In the genomic region with DNA sequence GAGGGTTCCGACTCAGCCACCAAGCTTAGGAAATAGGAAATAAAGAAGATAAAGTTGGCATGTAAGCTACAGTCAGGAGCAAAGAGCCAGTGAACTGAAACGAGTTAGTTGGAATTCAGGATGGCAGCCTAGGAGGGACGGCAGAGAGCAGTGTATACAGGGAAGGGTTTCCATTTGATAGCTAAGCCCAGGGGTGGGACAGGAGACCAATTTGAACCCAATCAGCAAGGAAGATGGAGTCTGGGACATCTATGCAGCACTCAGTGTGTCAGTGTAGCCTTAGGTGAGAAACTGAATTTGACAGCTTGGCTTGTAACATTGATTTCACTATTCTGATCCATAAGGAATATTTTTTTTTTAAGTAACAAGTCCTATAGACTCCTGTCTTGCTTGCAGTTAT, we compare ENCODE assay signal across 15 mouse cellular contexts. TPM values are rescaled to one million over a fixed set of nuclear protein-coding genes. Genes with fewer than 3 reads are reported as not detected.
"Had no signal": no experiment of that assay in that cellular context is flagged by ENCODE, and none has a peak within 500 bp of the region (broad histone marks: within the 10 kb centered on the region; RNA-seq: fewer than 3 reads in every experiment).

No protein-coding gene starts in this region.

- DNase-seq: kidney, postnatal 10 days; kidney, postnatal 4 days; liver; lung, adult 2 months; lung, postnatal 36 days; thymus, postnatal 36 days had no signal

- ATAC-seq: lung, postnatal 0 days had no signal

- H3K36me3 ChIP-seq: limb, embryonic 12.5 days; liver, embryonic 15.5 days; midbrain, embryonic 10.5 days; midbrain, embryonic 15.5 days; neural tube, embryonic 13.5 days; stomach, embryonic 15.5 days had no signal

- H3K27me3 ChIP-seq: limb, embryonic 12.5 days; liver, embryonic 15.5 days; midbrain, embryonic 15.5 days; neural tube, embryonic 13.5 days; stomach, embryonic 15.5 days had no signal

- H3K4me1 ChIP-seq: limb, embryonic 12.5 days; midbrain, embryonic 15.5 days; stomach, embryonic 15.5 days had no signal

- H3K4me2 ChIP-seq: limb, embryonic 12.5 days; liver, embryonic 15.5 days; midbrain, embryonic 15.5 days; neural tube, embryonic 13.5 days had no signal

- H3K9ac ChIP-seq: limb, embryonic 12.5 days; midbrain, embryonic 15.5 days; neural tube, embryonic 13.5 days; stomach, embryonic 15.5 days had no signal

- H3K27ac ChIP-seq: limb, embryonic 12.5 days; liver, embryonic 15.5 days; midbrain, embryonic 10.5 days; midbrain, embryonic 15.5 days; neural tube, embryonic 13.5 days; stomach, embryonic 15.5 days had no signal

- H3K9me3 ChIP-seq: limb, embryonic 12.5 days; liver, embryonic 15.5 days; midbrain, embryonic 10.5 days; midbrain, embryonic 15.5 days; neural tube, embryonic 13.5 days; stomach, embryonic 15.5 days had no signal

- H3K4me3 ChIP-seq: layer of hippocampus, adult 2 months; limb, embryonic 12.5 days; liver, embryonic 15.5 days; midbrain, embryonic 10.5 days; midbrain, embryonic 15.5 days; neural tube, embryonic 13.5 days; stomach, embryonic 15.5 days had no signal

RNA-seq across cellular contexts. Expression of gene Hmcn1, which starts 42.5 kb away (rescaled TPM):
- total RNA-seq: monocyte, adult 5-6 weeks had no signal
